Mouse (Mus musculus): ENCODE data around the gene Lnpep.
"Not testable (repeated sequence)": the region's sequence is repeated elsewhere in the genome, so short reads cannot be mapped to it uniquely, and the experiment has no call there.

Lnpep gene

DNA sequence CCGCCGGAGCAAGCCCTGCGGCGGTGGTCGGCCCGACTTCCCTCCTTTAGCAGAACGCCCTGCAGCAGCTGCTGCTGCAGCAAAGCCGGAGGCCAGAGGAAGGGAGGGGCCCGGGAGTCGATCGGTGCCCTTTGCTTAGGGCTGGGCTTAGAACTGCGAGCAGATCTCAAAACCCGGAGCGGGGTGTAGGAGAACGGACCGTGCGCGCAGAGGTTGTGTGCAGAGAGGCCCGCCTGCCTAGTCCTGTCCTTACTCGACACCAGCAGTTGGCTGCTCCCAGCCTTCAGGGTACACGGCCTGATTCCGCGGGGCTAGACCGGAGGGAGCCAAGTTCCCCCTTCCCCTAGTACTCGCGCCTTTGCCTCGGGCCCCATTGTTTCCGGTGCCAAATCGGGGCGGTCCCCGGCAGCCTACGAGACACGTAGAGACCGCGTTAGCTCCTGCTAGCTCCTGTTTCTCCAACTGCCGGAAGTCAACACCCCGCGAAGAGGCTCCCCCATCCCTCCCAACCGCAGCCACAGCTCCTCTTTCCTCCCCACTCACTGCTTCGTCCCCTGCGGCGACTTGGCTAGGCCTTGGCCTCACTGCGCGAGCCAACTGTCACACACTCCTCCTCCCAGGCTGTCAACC lies at the start of gene Lnpep:
Gene Lnpep (minus strand): TSS at position 94 of the 630 bp plus-strand sequence.
- peak; percentile 91 to 94 for DNase-seq (ENCODE audit: low read depth in 1 of 2, low spot score in 2 of 2)

- no peak for DNase-seq (ENCODE audit: low read depth in 1 of 2, low spot score in 2 of 2)
Observed at GRCm38 (mm10) chr17:17655829-17656176, 31.0 kb upstream of the Lnpep start.

DNA sequence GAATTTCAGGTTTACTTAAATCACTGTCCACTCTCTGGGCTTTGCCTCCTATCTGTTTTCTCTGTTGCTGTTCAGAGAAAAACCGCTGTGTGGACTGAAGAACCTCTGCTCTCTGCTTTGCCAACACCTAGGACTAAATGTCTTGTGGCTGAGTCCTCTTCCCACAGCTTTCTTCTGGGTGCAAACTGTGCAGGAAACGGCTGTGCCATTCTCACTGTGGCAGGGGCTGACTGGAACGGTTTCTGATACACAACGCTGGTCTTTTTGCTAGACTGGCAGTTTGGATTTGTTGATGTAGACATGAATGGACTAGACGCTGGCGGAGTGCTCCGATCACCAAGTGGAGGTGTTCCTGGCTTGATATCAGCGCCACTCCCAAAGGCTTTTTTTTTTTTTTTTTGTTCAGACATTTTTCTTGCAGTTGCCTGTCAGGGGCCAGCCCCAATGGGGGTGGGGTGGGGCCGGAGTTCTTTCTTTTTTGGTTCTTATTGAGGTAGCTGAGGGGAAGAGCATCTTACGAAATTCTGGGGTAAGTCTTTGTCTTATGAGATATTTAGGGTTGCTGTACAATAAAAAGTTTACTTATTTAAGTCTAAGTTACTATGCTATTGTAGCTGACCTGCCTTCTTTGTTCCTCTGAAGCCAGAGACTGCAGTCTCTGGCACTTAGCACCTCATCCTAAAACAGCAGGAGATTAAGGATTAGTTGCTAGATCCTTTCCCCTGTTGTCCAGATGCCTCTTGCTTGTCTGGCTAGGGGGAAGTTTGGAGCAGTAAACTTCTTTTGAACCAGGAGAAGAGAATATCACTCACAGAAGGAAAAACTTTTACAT lies 30.4 kb upstream of the Lnpep start:
- no peak for DNase-seq (ENCODE audit: low read depth in 1 of 2, low spot score in 2 of 2)

GRCm38 (mm10) chr17:17652570-17652969 lies 27.7 kb upstream of the Lnpep start:
- no peak for DNase-seq (ENCODE audit: low read depth in 1 of 2, low spot score in 2 of 2)

DNA sequence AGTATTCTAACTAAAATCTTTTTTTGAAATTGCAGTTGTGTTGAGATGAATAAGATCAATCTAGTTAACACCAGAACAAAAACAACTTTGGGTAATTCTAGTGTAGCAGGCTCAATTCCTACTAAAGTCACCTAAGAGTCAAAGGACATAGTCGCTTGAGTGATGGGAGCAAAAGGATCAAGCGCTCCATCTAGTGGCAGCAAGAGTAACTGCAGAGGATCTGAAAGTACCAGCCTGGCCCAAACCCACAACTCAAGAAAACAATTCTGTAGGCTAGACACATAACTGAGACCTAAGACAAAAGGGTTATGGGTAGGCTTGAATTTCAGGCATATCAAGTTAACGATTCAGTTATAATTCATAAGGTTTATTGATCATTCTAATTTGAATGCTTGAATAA lies 20.9 kb upstream of the Lnpep start:
- peak in 1 of 2 experiments; percentile 16 for DNase-seq (ENCODE audit: low read depth in 1 of 2, low spot score in 2 of 2)

DNA sequence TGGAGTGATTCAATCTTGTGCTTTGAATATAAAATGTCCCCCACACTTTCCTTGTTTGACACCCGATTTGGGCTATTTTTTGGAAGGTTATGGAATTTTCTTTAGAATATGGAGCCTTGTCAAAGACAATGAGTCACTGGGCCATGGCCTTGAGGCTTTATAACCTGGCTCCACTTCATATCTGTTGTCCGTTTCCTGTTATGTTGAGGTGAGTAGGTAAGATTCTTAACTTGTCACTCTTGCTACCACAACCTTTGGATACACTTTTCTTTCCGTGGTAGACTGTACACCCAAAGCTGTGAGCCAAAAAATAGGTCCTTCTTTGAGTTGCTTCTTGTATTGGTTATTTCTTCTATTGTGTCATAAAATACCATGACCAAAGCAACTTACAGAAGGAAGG lies 12.5 kb upstream of the Lnpep start:
- no peak for DNase-seq (ENCODE audit: low read depth in 1 of 2, low spot score in 2 of 2)

DNA sequence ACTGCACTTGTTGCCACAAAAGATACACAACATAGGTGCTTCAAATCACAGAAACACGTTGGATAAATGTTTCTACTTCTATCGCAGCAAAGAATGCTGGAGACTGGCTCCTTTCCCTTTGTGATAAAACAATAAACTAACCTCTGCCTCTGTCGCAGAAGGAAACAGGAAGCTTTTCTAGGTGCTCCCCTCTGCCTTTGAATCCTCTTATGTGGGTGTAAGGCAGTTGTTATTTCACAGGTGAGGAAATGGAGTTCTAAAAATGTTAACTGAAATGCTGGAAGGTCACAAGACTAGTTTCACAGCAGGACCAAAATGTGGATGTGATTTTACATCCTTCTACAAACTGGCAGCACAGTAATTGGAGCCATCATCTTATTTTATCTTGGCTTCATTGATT lies 11.3 kb upstream of the Lnpep start:
- DNase-seq (ENCODE audit: low read depth in 1 of 2, low spot score in 2 of 2) = no peak

DNA sequence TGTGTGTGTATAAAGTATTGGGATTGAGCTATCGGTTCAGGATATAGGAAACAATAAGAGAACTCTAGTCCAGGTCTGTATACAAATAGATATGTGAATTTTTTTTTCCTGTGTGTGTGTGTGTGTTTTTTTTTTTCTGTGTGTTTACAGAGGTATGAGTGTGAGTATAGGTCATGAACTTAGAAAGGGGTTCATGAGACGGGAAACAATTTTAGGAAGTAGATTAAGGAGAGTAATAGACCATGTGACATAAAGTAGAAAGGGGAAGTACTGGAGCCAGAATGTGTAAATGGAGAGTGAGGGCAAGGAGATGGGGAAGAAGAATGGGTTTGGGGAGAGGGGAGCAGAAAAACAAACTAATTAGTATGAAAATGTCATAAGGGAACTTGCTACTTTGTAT lies 9.2 kb upstream of the Lnpep start:
- peak in 1 of 2 experiments; percentile 6 for DNase-seq (ENCODE audit: low read depth in 1 of 2, low spot score in 2 of 2)

GRCm38 (mm10) chr17:17631985-17632384 lies 7.1 kb upstream of the Lnpep start:
- no peak for DNase-seq (ENCODE audit: low read depth in 1 of 2, low spot score in 2 of 2)

DNA sequence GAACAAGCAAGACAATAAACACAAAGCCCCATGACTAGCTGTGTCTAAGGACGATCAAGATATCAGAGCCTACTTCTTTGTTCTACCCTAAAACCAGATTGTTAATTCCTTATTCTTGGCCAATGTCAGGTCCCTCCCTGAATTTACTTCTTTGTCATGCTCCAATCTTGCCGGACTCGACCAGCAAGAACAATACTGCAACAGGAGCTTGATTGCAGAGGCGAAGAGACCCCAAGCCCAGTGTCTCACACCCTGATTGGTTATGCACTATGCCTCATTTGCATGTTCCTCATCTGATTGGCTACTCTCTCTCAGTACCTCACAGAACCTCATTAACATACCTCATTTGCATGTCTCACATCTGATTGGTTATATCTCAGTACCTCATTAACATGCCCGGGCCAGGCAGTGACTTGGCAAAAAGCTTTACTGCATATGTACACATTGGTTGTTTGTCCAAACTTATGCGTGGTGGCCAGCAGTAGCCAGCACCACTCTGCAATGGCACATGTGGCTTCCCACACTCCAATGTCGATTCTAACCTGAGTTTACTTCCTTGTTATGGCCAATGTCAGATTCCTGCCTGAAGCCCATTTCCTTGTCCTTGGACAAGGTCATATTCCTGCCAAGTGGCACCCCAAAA lies 3.5 kb upstream of the Lnpep start:
- not testable (repeated sequence) for DNase-seq (ENCODE audit: low read depth in 1 of 2, low spot score in 2 of 2)

- DNase-seq (ENCODE audit: low read depth in 1 of 2, low spot score in 2 of 2) = no peak
Observed at GRCm38 (mm10) chr17:17627558-17627957, 2.7 kb upstream of the Lnpep start.

- no peak for DNase-seq (ENCODE audit: low read depth in 1 of 2, low spot score in 2 of 2)
Observed at GRCm38 (mm10) chr17:17625887-17626679, 1.2 kb upstream of the Lnpep start.

GRCm38 (mm10) chr17:17624421-17624956 lies 361 bp downstream of the Lnpep start:
- DNase-seq (ENCODE audit: low read depth in 1 of 2, low spot score in 2 of 2) = peak; percentile 89 to 93

GRCm38 (mm10) chr17:17623890-17624420 lies 895 bp downstream of the Lnpep start:
- peak in 1 of 2 experiments; percentile 30 for DNase-seq (ENCODE audit: low read depth in 1 of 2, low spot score in 2 of 2)

DNA sequence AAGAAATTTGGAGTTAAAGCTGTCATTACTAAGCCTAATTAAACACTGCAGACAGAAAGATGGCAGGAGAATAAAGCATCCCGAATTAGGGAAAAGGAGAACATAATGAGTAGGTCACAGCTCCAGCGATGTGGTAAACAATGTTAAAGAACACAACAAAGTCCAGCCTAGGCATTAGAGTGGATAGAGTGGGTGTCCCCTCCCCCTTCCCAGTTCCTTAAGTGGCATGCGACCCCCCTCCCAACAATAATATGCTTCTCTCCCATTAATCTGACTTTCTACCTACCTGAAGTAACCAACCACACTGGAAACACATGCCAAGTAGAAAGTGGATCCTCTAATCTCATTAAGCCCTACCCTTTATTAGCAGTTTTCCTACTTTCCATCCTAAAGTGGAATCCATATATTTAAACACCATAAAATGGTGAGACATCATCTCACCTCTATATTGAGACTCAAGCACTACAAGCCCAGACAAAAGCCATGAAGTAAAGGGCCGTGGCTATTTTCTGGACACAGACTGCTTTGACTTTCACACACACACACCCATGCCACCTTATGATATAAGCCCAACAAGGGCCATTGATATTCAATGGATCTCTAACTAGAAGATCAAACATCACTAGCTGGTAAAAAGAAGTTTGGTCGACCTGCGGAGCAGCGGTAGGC lies 1.5 kb downstream of the Lnpep start:
- DNase-seq (ENCODE audit: low read depth in 1 of 2, low spot score in 2 of 2) = no peak

DNA sequence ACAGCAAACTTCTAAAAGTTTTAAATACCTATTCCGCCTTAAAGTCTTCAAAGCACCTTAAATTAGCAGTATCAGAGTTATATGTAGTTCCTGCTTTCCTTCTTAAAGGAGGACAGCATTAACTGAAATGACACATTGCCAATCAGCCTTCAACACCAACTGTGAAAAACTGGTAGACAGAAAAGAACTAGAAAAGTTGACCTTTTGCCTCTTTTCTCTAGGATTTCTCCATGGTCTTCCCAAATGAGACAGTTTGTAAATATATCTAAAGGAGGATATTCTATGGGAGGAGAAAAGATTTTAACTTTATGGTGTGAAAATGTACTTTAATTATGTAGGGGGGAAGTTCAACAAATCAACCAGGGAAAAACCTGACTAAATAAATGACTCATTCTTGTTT lies 2.3 kb downstream of the Lnpep start:
- DNase-seq (ENCODE audit: low read depth in 1 of 2, low spot score in 2 of 2) = no peak

- no peak for DNase-seq (ENCODE audit: low read depth in 1 of 2, low spot score in 2 of 2)
Observed at GRCm38 (mm10) chr17:17621586-17621985, 3.3 kb downstream of the Lnpep start.

DNA sequence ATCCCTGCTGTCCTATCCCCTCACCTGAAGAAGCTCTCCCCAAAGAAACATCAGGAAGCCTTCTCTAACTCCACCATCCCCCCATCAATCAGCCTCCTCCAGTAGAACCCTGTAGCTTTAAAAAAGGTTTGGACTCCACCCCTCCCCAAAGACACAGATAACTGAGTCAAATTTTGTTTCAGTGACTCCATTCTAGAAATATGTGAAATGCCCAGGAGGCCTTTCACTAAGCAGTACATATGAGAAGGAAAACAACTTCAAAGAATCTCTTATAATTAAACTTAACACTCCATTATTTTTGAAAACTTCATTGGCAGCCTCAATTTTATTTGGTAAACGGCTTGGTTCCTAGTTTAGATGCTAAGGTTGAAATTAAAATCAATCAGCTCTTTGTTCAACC lies 6.4 kb downstream of the Lnpep start:
- no peak for DNase-seq (ENCODE audit: low read depth in 1 of 2, low spot score in 2 of 2)

- no peak for DNase-seq (ENCODE audit: low read depth in 1 of 2, low spot score in 2 of 2)
Observed at GRCm38 (mm10) chr17:17617440-17618204, 7.2 kb downstream of the Lnpep start.

GRCm38 (mm10) chr17:17612336-17612735 lies 12.5 kb downstream of the Lnpep start:
- no peak for DNase-seq (ENCODE audit: low read depth in 1 of 2, low spot score in 2 of 2)

All from monocyte, adult 2 months (primary cell).